Mouse (Mus musculus) liver, postnatal 0 days (tissue): Measurements from ENCODE around the gene Casc1.

Experiments
- CTCF ChIP-seq: sonication (generic); IDR thresholded peaks from 2 replicates; pipeline ENCODE4 v1.5.1; 2016; ENCODE audit warnings: antibody characterized with exemption, low read depth
- EP300 ChIP-seq: IDR thresholded peaks from 2 replicates; pipeline ENCODE4 v1.6.1; 2016; ENCODE audit warnings: antibody characterized with exemption, low read depth, mild to moderate bottlenecking

GRCm38 (mm10) chr6:145131991-145132390, 78.8 kb downstream of the Casc1 start:
- TF ChIP-seq EP300 (no peak), CTCF (no peak)
